Mouse (Mus musculus): ENCODE data around the gene Zfp715.

GRCm38 (mm10) chr7:43328101-43328500 is 15.0 kb upstream of the Zfp715 start:
- TF ChIP-seq SMC3 (IDR thresholded peaks at IDR 0.05; ENCODE audit: low read depth, low read length), result no peak
- TF ChIP-seq MAX (IDR thresholded peaks at IDR 0.05; ENCODE audit: low read length), result no peak
- no peak for TF ChIP-seq SIN3A (IDR thresholded peaks at IDR 0.05; ENCODE audit: low read length)
- TF ChIP-seq EP300 (IDR thresholded peaks at IDR 0.05; ENCODE audit: low read length), result no peak
